Comparison of ENCODE assay signal across 24 mouse cellular contexts in genomic region chr14:28126842-28127241, GRCm38 (mm10).
A peak's percentile ranks its signal among the peaks of the same experiment; 100 is the strongest.
DNase-seq lines count a peak whose midpoint lies in the region; ATAC-seq and TF ChIP-seq lines count a peak whose summit lies in the region.
"Had no signal": no experiment of that assay in that cellular context is flagged by ENCODE, and none has a peak within 500 bp of the region (broad histone marks: within the 10 kb centered on the region; RNA-seq: fewer than 3 reads in every experiment).

No protein-coding gene starts in this region.

- no peak overlapping the region for H3K4me2 ChIP-seq in heart, embryonic 11.5 days
- H3K4me2 ChIP-seq in heart, postnatal 0 days (ENCODE audit: low read depth, low read length) = no peak overlapping the region
- H3K4me2 ChIP-seq: embryonic facial prominence, embryonic 13.5 days; forebrain, embryonic 12.5 days; liver, embryonic 12.5 days had no signal

- peaks cover 6% of the 10 kb centered on the region; the same call in 1 of the 2 replicates for H3K4me1 ChIP-seq in heart, embryonic 11.5 days (ENCODE audit: control insufficient read depth, insufficient read depth, low read length)
- H3K4me1 ChIP-seq in heart, postnatal 0 days (ENCODE audit: control insufficient read depth, insufficient read depth) = no peaks in the 10 kb centered on the region
- H3K4me1 ChIP-seq in limb, embryonic 10.5 days = peaks cover 14% of the 10 kb centered on the region
- H3K4me1 ChIP-seq: forebrain, embryonic 12.5 days; hindbrain, embryonic 10.5 days; liver, embryonic 12.5 days had no signal

- H3K4me3 ChIP-seq in heart, embryonic 11.5 days (ENCODE audit: low read depth, low read length) = no peak overlapping the region
- H3K4me3 ChIP-seq in heart, postnatal 0 days (ENCODE audit: low read depth, low read length) = no peak overlapping the region
- no peak overlapping the region for H3K4me3 ChIP-seq in limb, embryonic 10.5 days
- H3K4me3 ChIP-seq: embryonic facial prominence, embryonic 13.5 days; erythroblast, embryonic 14.5 days; forebrain, embryonic 12.5 days; hindbrain, embryonic 10.5 days; liver, embryonic 12.5 days had no signal

- WGBS in heart, embryonic 11.5 days (ENCODE audit: insufficient replicate concordance) = 29% methylated on average over 8 of the region's 8 CpGs
- 25% methylated on average over 8 of the region's 8 CpGs for WGBS in heart, postnatal 0 days
- 47% methylated on average over 8 of the region's 8 CpGs for WGBS in limb, embryonic 10.5 days

- peak overlapping the region; percentile 54; the same call in 1 of the 2 replicates for H3K27ac ChIP-seq in heart, embryonic 11.5 days (ENCODE audit: low read depth, low read length)
- H3K27ac ChIP-seq in heart, postnatal 0 days (ENCODE audit: low read depth) = no peak overlapping the region
- H3K27ac ChIP-seq in limb, embryonic 10.5 days = no peak overlapping the region
- H3K27ac ChIP-seq: embryonic facial prominence, embryonic 13.5 days; forebrain, embryonic 12.5 days; hindbrain, embryonic 10.5 days; hindbrain, postnatal 0 days; liver, embryonic 12.5 days had no signal

- DNase-seq in heart, adult 8-10 months (ENCODE audit: low spot score) = no peak
- peak; percentile 16 for DNase-seq in heart, postnatal 0 days (ENCODE audit: low spot score)
- no peak for DNase-seq in heart, adult 11 months
- peak; percentile 13 for DNase-seq in embryo, embryonic 11 days
- peak; percentile 34 for DNase-seq in limb, embryonic 10.5 days (ENCODE audit: low spot score)
- no peak for DNase-seq in testis, postnatal 10 days (ENCODE audit: low spot score)
- no peak for DNase-seq in kidney, postnatal 14 days
- DNase-seq: adrenal gland, postnatal 25 days; cerebellum, adult 9-10 months; gastrocnemius, postnatal 36 days; kidney, adult 18-20 months; left cerebral cortex, postnatal 4 days; lung, adult 18-20 months; lung, postnatal 4 days; midbrain, embryonic 14.5 days; right cerebral cortex, postnatal 14 days; thymus, postnatal 14 days had no signal

- no peaks in the 10 kb centered on the region for H3K9me3 ChIP-seq in heart, embryonic 11.5 days (replicated peaks; ENCODE audit: control insufficient read depth, low read length)
- no peaks in the 10 kb centered on the region for H3K9me3 ChIP-seq in heart, postnatal 0 days (replicated peaks; ENCODE audit: control insufficient read depth, low read length)
- no peaks in the 10 kb centered on the region for H3K9me3 ChIP-seq in limb, embryonic 10.5 days (replicated peaks)
- H3K9me3 ChIP-seq: embryonic facial prominence, embryonic 13.5 days; forebrain, embryonic 12.5 days; hindbrain, embryonic 10.5 days; liver, embryonic 12.5 days had no signal

- no peaks in the 10 kb centered on the region for H3K27me3 ChIP-seq in heart, embryonic 11.5 days (ENCODE audit: control insufficient read depth, insufficient read depth, low read length)
- no peaks in the 10 kb centered on the region for H3K27me3 ChIP-seq in heart, postnatal 0 days (ENCODE audit: control insufficient read depth, insufficient read depth, low read length)
- no peaks in the 10 kb centered on the region for H3K27me3 ChIP-seq in limb, embryonic 10.5 days (ENCODE audit: low read depth, poor library complexity, severe bottlenecking)
- H3K27me3 ChIP-seq: embryonic facial prominence, embryonic 13.5 days; forebrain, embryonic 12.5 days; liver, embryonic 12.5 days had no signal

- peak overlapping the region; percentile 44; the same call in 1 of the 2 replicates for H3K9ac ChIP-seq in heart, embryonic 11.5 days (ENCODE audit: low read depth, low read length)
- H3K9ac ChIP-seq in heart, postnatal 0 days (replicated peaks; ENCODE audit: low read depth, low read length) = no peak overlapping the region
- H3K9ac ChIP-seq: embryonic facial prominence, embryonic 13.5 days; forebrain, embryonic 12.5 days; liver, embryonic 12.5 days had no signal

- no peaks in the 10 kb centered on the region for H3K36me3 ChIP-seq in heart, embryonic 11.5 days (ENCODE audit: control insufficient read depth, insufficient read depth, low read length)
- no peaks in the 10 kb centered on the region for H3K36me3 ChIP-seq in heart, postnatal 0 days (replicated peaks; ENCODE audit: control insufficient read depth, insufficient read depth, low read length)
- H3K36me3 ChIP-seq in limb, embryonic 10.5 days = no peaks in the 10 kb centered on the region
- H3K36me3 ChIP-seq: embryonic facial prominence, embryonic 13.5 days; forebrain, embryonic 12.5 days; hindbrain, embryonic 10.5 days; liver, embryonic 12.5 days had no signal

- TF ChIP-seq EP300 in heart, postnatal 0 days (IDR thresholded peaks at IDR 0.05; ENCODE audit: low read depth) = no peak

- ATAC-seq in heart, embryonic 11.5 days (replicated peaks; ENCODE audit: insufficient number of reproducible peaks, low FRiP score, low TSS enrichment) = peak; percentile 57; the same call in 1 of the 2 replicates
- peak; percentile 84 for ATAC-seq in heart, postnatal 0 days (ENCODE audit: insufficient read depth, low read depth)
- ATAC-seq: hindbrain, postnatal 0 days; liver, embryonic 12.5 days had no signal

- no peak for TF ChIP-seq CTCF in heart, postnatal 0 days (IDR thresholded peaks at IDR 0.05; ENCODE audit: low read depth)

Comparison
In these comparisons a context has a peak if more than half of its experiments do, and no peak if none do; other contexts are left out.
1. DNase-seq: peak in heart, postnatal 0 days (single experiment), embryo, embryonic 11 days (single experiment) and limb, embryonic 10.5 days (single experiment); none in heart, adult 8-10 months (single experiment), heart, adult 11 months (single experiment), testis, postnatal 10 days (single experiment) and kidney, postnatal 14 days (single experiment).